16 mouse cellular contexts compared by ENCODE assay signal in the genomic region with DNA sequence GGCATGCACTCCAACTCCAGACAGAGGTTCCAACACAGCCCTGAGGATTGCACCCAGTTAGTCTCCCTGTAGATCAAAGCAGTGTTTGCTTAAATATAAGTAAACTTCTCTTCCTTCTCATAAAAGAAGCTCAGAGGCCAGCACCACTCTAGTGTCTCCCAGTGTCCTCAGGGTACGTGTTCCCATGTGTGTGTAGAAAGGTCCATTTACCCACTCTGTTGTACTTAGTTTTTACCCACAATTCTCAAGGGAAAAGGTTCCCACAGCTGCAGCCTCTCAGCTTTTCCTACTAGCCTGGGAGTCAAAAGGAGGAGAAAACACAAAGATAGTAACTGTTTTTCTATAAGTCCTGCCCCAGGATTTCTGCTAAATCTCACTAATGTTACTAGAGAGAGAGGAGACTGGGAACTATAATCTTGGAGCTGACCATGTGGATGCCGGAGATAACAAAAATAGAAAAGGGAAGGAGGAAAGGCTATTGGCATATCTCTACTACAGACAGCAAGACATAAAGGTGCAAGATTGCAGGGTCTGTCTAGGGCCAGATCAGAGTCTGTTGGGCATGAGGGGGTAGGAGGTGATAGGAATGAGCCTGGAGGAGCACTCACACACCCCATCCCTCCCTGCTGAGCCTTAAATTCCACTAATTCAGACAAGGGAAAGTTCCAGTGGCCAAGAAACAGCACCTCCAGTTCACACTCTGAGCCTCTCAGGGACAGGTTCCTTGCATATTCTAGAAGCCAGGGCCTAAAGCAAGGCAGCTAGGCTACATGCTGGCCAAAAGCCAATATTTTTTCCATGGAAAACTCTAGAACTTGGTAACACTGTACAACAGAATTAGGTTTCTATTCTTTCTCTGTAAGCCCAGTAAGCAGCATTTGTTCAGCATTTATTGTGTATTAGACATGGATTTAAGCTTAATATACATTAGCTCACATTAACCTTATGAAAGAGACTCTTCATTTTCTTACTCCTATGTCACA. TPM values are rescaled to one million over a fixed set of nuclear protein-coding genes. Genes with fewer than 3 reads are reported as not detected.
DNase-seq lines count a peak whose midpoint lies in the region; ATAC-seq and TF ChIP-seq lines count a peak whose summit lies in the region.
"Had no signal": no experiment of that assay in that cellular context is flagged by ENCODE, and none has a peak within 500 bp of the region (broad histone marks: within the 10 kb centered on the region; RNA-seq: fewer than 3 reads in every experiment).

No protein-coding gene starts in this region.

- H3K4me3 ChIP-seq in heart, embryonic 12.5 days: no peak overlapping the region
- H3K4me3 ChIP-seq in lung, adult 2 months (replicated peaks; ENCODE audit: extremely low read depth, low read depth, low read length): no peak overlapping the region
- H3K4me3 ChIP-seq: embryonic facial prominence, embryonic 15.5 days; hindbrain, embryonic 13.5 days; lung, embryonic 15.5 days had no signal

- peaks cover 70% of the 10 kb centered on the region for H3K4me1 ChIP-seq in heart, embryonic 12.5 days (replicated peaks)
- H3K4me1 ChIP-seq in lung, adult 2 months (ENCODE audit: control insufficient read depth, insufficient read depth, low read length): peaks cover 2% of the 10 kb centered on the region; the same call in 1 of the 2 replicates

- no peak for DNase-seq in heart, postnatal 10 days
- DNase-seq in lung, postnatal 25 days (ENCODE audit: low spot score): peak; percentile 23
- no peak for DNase-seq in lung, adult 2 months
- peak; percentile 65 for DNase-seq in adipocyte (ENCODE audit: low spot score)
- no peak for DNase-seq in ovary, postnatal 14 days (ENCODE audit: low spot score)
- DNase-seq: adrenal gland, postnatal 10 days; cerebellum, adult 8-10 months; kidney, postnatal 14 days; midbrain, embryonic 14.5 days; spleen, adult 18-20 months; thymus, postnatal 36 days had no signal

- H3K9ac ChIP-seq in heart, embryonic 12.5 days: no peak overlapping the region
- H3K9ac ChIP-seq: embryonic facial prominence, embryonic 15.5 days; hindbrain, embryonic 13.5 days; lung, embryonic 15.5 days had no signal

- no peak overlapping the region for H3K4me2 ChIP-seq in heart, embryonic 12.5 days
- H3K4me2 ChIP-seq: embryonic facial prominence, embryonic 15.5 days; hindbrain, embryonic 13.5 days; lung, embryonic 15.5 days had no signal

- H3K36me3 ChIP-seq in heart, embryonic 12.5 days: no peaks in the 10 kb centered on the region
- H3K36me3 ChIP-seq: embryonic facial prominence, embryonic 15.5 days; hindbrain, embryonic 13.5 days; lung, embryonic 15.5 days had no signal

- 21% methylated on average over 2 of the region's 2 CpGs for WGBS in heart, embryonic 12.5 days
- WGBS in lung, adult 2 months: 66% methylated on average over 2 of the region's 2 CpGs

- H3K27ac ChIP-seq in heart, embryonic 12.5 days (ENCODE audit: poor library complexity, severe bottlenecking): peak overlapping the region; percentile 56
- H3K27ac ChIP-seq: embryonic facial prominence, embryonic 15.5 days; hindbrain, embryonic 13.5 days; lung, embryonic 15.5 days had no signal

- TF ChIP-seq POLR2A in lung, adult 2 months (IDR thresholded peaks at IDR 0.05; ENCODE audit: borderline replicate concordance, extremely low read depth, low read depth, low read length): no peak

- no peaks in the 10 kb centered on the region for H3K9me3 ChIP-seq in heart, embryonic 12.5 days (replicated peaks)
- H3K9me3 ChIP-seq: embryonic facial prominence, embryonic 15.5 days; hindbrain, embryonic 13.5 days; lung, embryonic 15.5 days had no signal

- H3K27me3 ChIP-seq in heart, embryonic 12.5 days (replicated peaks): no peaks in the 10 kb centered on the region
- H3K27me3 ChIP-seq: embryonic facial prominence, embryonic 15.5 days; lung, embryonic 15.5 days had no signal

- ATAC-seq in heart, embryonic 12.5 days (ENCODE audit: insufficient number of reproducible peaks, low FRiP score): peak; percentile 43; the same call in 1 of the 2 replicates
- ATAC-seq in megakaryocyte-erythroid progenitor cell, adult 5-6 weeks (replicated peaks; ENCODE audit: low FRiP score, low TSS enrichment, poor library complexity, severe bottlenecking): peak; percentile 62

- no peak for TF ChIP-seq CTCF in lung, adult 2 months (IDR thresholded peaks at IDR 0.05; ENCODE audit: insufficient read depth, low read length)

- intact Hi-C loops in heart, postnatal 10 days (cut with DNase I): no loop called here

RNA-seq across cellular contexts. Expression of gene Lrrc4, which starts 25.9 kb away (rescaled TPM):
- 0.51 and 0.58 TPM in 2 replicates for polyA plus RNA-seq in heart, embryonic 12.5 days (2016; fragmentation: Nextera tagmentation; extraction: Ambion mirVana)
- total RNA-seq in heart, postnatal 10 days (2021): under 1 TPM; 0.42 to 0.43 TPM
- polyA plus RNA-seq in lung, adult 2 months (2012; rRNA removed): 0.57 and 0.82 TPM in 2 replicates
- not detected in 2 replicates for total RNA-seq in megakaryocyte-erythroid progenitor cell, adult 5-6 weeks (2014; fragmentation: Nextera tagmentation)
- 0.05 TPM in 1 of 2 replicates, not detected in the other for total RNA-seq in megakaryocyte-erythroid progenitor cell, adult 5-6 weeks (2017)

Comparison
In these comparisons a context has a peak if more than half of its experiments do, and no peak if none do; other contexts are left out.
1. DNase-seq: peak in lung, postnatal 25 days (single experiment) and adipocyte (single experiment); none in heart, postnatal 10 days (0 of 2), lung, adult 2 months (single experiment) and ovary, postnatal 14 days (single experiment).